ENCODE assay signal across 8 mouse cellular contexts in genomic region chr6:28421469-28422000, GRCm38 (mm10). TPM values are rescaled to one million over a fixed set of nuclear protein-coding genes. Genes with fewer than 3 reads are reported as not detected.
DNase-seq lines count a peak whose midpoint lies in the region; ATAC-seq lines count a peak whose summit lies in the region.

No protein-coding gene starts in this region.

- H3K4me2 ChIP-seq in lung, embryonic 16.5 days (ENCODE audit: low read depth, low read length), result peak overlapping the region; percentile 93

- H3K36me3 ChIP-seq in lung, embryonic 16.5 days (ENCODE audit: control insufficient read depth, insufficient read depth, low read length), result peaks cover 16% of the 10 kb centered on the region

- under 1% methylated on average over 27 of the region's 27 CpGs for WGBS in lung, embryonic 16.5 days

- peak overlapping the region; percentile 72 for H3K27ac ChIP-seq in lung, embryonic 16.5 days (ENCODE audit: low read length)

- peak; percentile 86 to 92 for ATAC-seq in hematopoietic stem cell, adult 5-6 weeks (replicated peaks in 1 of 2; ENCODE audit: insufficient read depth in 1 of 2, low FRiP score in 2 of 2, low TSS enrichment in 1 of 2, low read depth in 1 of 2, poor library complexity in 2 of 2, severe bottlenecking in 2 of 2)
- ATAC-seq in lung, embryonic 16.5 days (ENCODE audit: low read depth), result peak; percentile 84

- H3K4me3 ChIP-seq in lung, embryonic 16.5 days (ENCODE audit: low read length), result peak overlapping the region; percentile 86

- H3K4me1 ChIP-seq in lung, embryonic 16.5 days (replicated peaks; ENCODE audit: control insufficient read depth, insufficient read depth, low read length), result peaks cover 30% of the 10 kb centered on the region

- no peaks in the 10 kb centered on the region for H3K27me3 ChIP-seq in lung, embryonic 16.5 days (ENCODE audit: control insufficient read depth, insufficient read depth, low read depth, low read length)

- no peaks in the 10 kb centered on the region for H3K9me3 ChIP-seq in lung, embryonic 16.5 days (ENCODE audit: control insufficient read depth, low read length)

- peak; percentile 90 for DNase-seq in MEL-GATA-1-ER (ENCODE audit: extremely low read depth, low read depth)
- peak; percentile 90 for DNase-seq in cerebellum, adult 8-10 months
- DNase-seq in forelimb bud, embryonic 11.5 days (ENCODE audit: low read depth, low spot score), result peak; percentile 90
- peak; percentile 79 for DNase-seq in layer of hippocampus, adult 9-10 months (ENCODE audit: low spot score)
- peak; percentile 86 for DNase-seq in ovary, postnatal 10 days (ENCODE audit: low spot score)
- peak; percentile 91 to 93 for DNase-seq in thymus, postnatal 10 days (ENCODE audit: low spot score in 2 of 2)

- H3K9ac ChIP-seq in lung, embryonic 16.5 days (ENCODE audit: low read length), result peak overlapping the region; percentile 86

RNA-seq across cellular contexts. Expression of gene Arf5, which starts 1.8 kb away (rescaled TPM):
- total RNA-seq in hematopoietic stem cell, adult 5-6 weeks (2017), result 31.7 and 36.9 TPM in 2 replicates
- polyA plus RNA-seq in lung, embryonic 16.5 days (2015; fragmentation: Nextera tagmentation; extraction: Ambion mirVana), result 342 and 379 TPM in 2 replicates

RNA-seq across cellular contexts. Expression of gene Fscn3, which starts 6.1 kb away (rescaled TPM):
- total RNA-seq in hematopoietic stem cell, adult 5-6 weeks (2017), result not detected in 2 replicates
- polyA plus RNA-seq in lung, embryonic 16.5 days (2015; fragmentation: Nextera tagmentation; extraction: Ambion mirVana), result 0.08 TPM in 1 of 2 replicates, not detected in the other

RNA-seq across cellular contexts. Expression of gene Gcc1, which starts 6.7 kb away (rescaled TPM):
- total RNA-seq in hematopoietic stem cell, adult 5-6 weeks (2017), result 17.8 and 20.4 TPM in 2 replicates
- polyA plus RNA-seq in lung, embryonic 16.5 days (2015; fragmentation: Nextera tagmentation; extraction: Ambion mirVana), result 11.3 and 12.3 TPM in 2 replicates

RNA-seq across cellular contexts. Expression of gene Zfp800, which starts 23.7 kb away (rescaled TPM):
- total RNA-seq in hematopoietic stem cell, adult 5-6 weeks (2017), result 57.5 and 78.1 TPM in 2 replicates
- 18.0 and 18.9 TPM in 2 replicates for polyA plus RNA-seq in lung, embryonic 16.5 days (2015; fragmentation: Nextera tagmentation; extraction: Ambion mirVana)

RNA-seq across cellular contexts. Expression of gene Pax4, which starts 27.6 kb away (rescaled TPM):
- not detected in 2 replicates for total RNA-seq in hematopoietic stem cell, adult 5-6 weeks (2017)
- polyA plus RNA-seq in lung, embryonic 16.5 days (2015; fragmentation: Nextera tagmentation; extraction: Ambion mirVana), result not detected in 2 replicates

Comparison
In these comparisons a context has a peak if more than half of its experiments do, and no peak if none do; other contexts are left out.
1. Peak in every context shown above with its lines: DNase-seq, ATAC-seq, H3K4me3 ChIP-seq and H3K27ac ChIP-seq.